Mouse (Mus musculus) midbrain, postnatal 0 days (tissue): ENCODE measurements at regions not wholly inside any gene's neighbourhood (a gene's known extent, or its start where the extent isn't known, plus 50 kb on each side); places are given as distances from the start of the nearest gene placed in this dataset.

Experiments used
- ATAC-seq: fragments of 200-750 bp; cut with Nextera tagmentation; 2 replicates; pipeline ENCODE4 v1.8.0; 2017; ENCODE audit warnings: moderate number of reproducible peaks, mild to moderate bottlenecking, moderate TSS enrichment, moderate library complexity; ENCODE audit not compliant: low FRiP score
- DNase-seq: peaks from one replicate; pipeline ENCODE4 v3.0.0-alpha.2; 2015; ENCODE audit warnings: low spot score
- H3K27ac ChIP-seq: fragments of 300-500 bp; sonication (generic); 2 replicates; pipeline ENCODE4 v1.5.1; 2014; ENCODE audit warnings: low read depth, mild to moderate bottlenecking, low read length, mixed read lengths
- H3K27me3 ChIP-seq: fragments of 300-500 bp; sonication (generic); 2 replicates; pipeline ENCODE4 v1.6.1; 2014; ENCODE audit warnings: low read length, control low read depth, mixed read lengths; ENCODE audit not compliant: insufficient read depth
- H3K36me3 ChIP-seq: fragments of 300-500 bp; sonication (generic); 2 replicates; pipeline ENCODE4 v1.6.1; 2014; ENCODE audit warnings: low read length, control low read depth, mixed read lengths; ENCODE audit not compliant: insufficient read depth
- H3K4me1 ChIP-seq: fragments of 300-500 bp; sonication (generic); 2 replicates; pipeline ENCODE4 v1.6.1; 2014; ENCODE audit warnings: mild to moderate bottlenecking, control low read depth, antibody characterized with exemption, low read length, mixed read lengths; ENCODE audit not compliant: insufficient read depth
- H3K4me2 ChIP-seq: fragments of 300-500 bp; sonication (generic); 2 replicates; pipeline ENCODE4 v1.6.1; 2014; ENCODE audit warnings: low read depth, mild to moderate bottlenecking, low read length, mixed read lengths; ENCODE audit not compliant: poor library complexity, severe bottlenecking
- H3K4me3 ChIP-seq: fragments of 300-500 bp; sonication (generic); 2 replicates; pipeline ENCODE4 v1.5.1; 2014; ENCODE audit warnings: low read depth, mild to moderate bottlenecking, low read length, moderate library complexity
- H3K9ac ChIP-seq: fragments of 300-500 bp; sonication (generic); replicated peaks from 2 replicates; pipeline ENCODE4 v1.6.1; 2014; ENCODE audit warnings: mild to moderate bottlenecking, low read length, moderate library complexity, mixed read lengths; ENCODE audit not compliant: poor library complexity, severe bottlenecking
- H3K9me3 ChIP-seq: fragments of 300-500 bp; sonication (generic); 2 replicates; pipeline ENCODE4 v1.6.1; 2016; ENCODE audit warnings: low read length, control low read depth
- CTCF ChIP-seq: IDR thresholded peaks from 2 replicates; pipeline ENCODE4 v1.5.1; 2016; ENCODE audit warnings: antibody characterized with exemption, mild to moderate bottlenecking
- WGBS: fragments of 180-500 bp; shearing (Covaris S2); extraction: QIAGEN DNeasy Blood & Tissue Kit; methylation state at CpG from one replicate; pipeline ENCODE4 v1.1.7; 2014; 5-methylcytosine and 5-hydroxymethylcytosine counted together

GRCm38 (mm10) chr14:108464192-108464591, 449.8 kb downstream of the Slitrk1 start:
- H3K9me3 ChIP-seq: no peaks in the 10 kb centered on the region
- H3K4me2 ChIP-seq: no peak overlapping the region
- H3K4me1 ChIP-seq: no peaks in the 10 kb centered on the region
- no peaks in the 10 kb centered on the region for H3K36me3 ChIP-seq
- no peaks in the 10 kb centered on the region for H3K27me3 ChIP-seq
- DNase-seq: no peak
- H3K27ac ChIP-seq: no peak overlapping the region
- ATAC-seq: no peak
- no peak for TF ChIP-seq CTCF
- WGBS: 64% methylated on average over 1 of the region's 1 CpGs
- H3K9ac ChIP-seq: no peak overlapping the region
- no peak overlapping the region for H3K4me3 ChIP-seq

- no peak for TF ChIP-seq CTCF
- ATAC-seq (no peak), DNase-seq (no peak)
- Histone ChIP-seq H3K4me2 (no peak overlapping the region), H3K4me3 (no peak overlapping the region), H3K27ac (no peak overlapping the region), H3K27me3 (no peaks in the 10 kb centered on the region), H3K36me3 (no peaks in the 10 kb centered on the region), H3K4me1 (no peaks in the 10 kb centered on the region), H3K9me3 (no peaks in the 10 kb centered on the region), H3K9ac (no peak overlapping the region)
- 65% methylated on average over 6 of the region's 6 CpGs for WGBS
Measured at GRCm38 (mm10) chr14:108459356-108459755, 454.6 kb downstream of the Slitrk1 start.

GRCm38 (mm10) chr14:108437019-108437418, 476.9 kb downstream of the Slitrk1 start:
- no peaks in the 10 kb centered on the region for H3K36me3 ChIP-seq
- TF ChIP-seq CTCF: no peak
- no peak overlapping the region for H3K4me3 ChIP-seq
- H3K4me2 ChIP-seq: no peak overlapping the region
- no peaks in the 10 kb centered on the region for H3K4me1 ChIP-seq
- no peaks in the 10 kb centered on the region for H3K9me3 ChIP-seq
- H3K27ac ChIP-seq: no peak overlapping the region
- no peaks in the 10 kb centered on the region for H3K27me3 ChIP-seq
- no peak overlapping the region for H3K9ac ChIP-seq
- ATAC-seq (no peak), DNase-seq (no peak)
- 17% methylated on average over 2 of the region's 2 CpGs for WGBS

- Histone ChIP-seq H3K4me1 (no peaks in the 10 kb centered on the region), H3K4me2 (no peak overlapping the region), H3K36me3 (no peaks in the 10 kb centered on the region), H3K27me3 (no peaks in the 10 kb centered on the region), H3K9me3 (no peaks in the 10 kb centered on the region), H3K9ac (no peak overlapping the region), H3K27ac (no peak overlapping the region), H3K4me3 (no peak overlapping the region)
- no peak for TF ChIP-seq CTCF
- DNase-seq (peak; percentile 45), ATAC-seq (no peak)
- 39% methylated on average over 2 of the region's 2 CpGs for WGBS
Measured at GRCm38 (mm10) chr14:108405113-108405512, 508.8 kb downstream of the Slitrk1 start.

- no peak overlapping the region for H3K4me2 ChIP-seq
- H3K27me3 ChIP-seq: no peaks in the 10 kb centered on the region
- no peaks in the 10 kb centered on the region for H3K36me3 ChIP-seq
- no peak for ATAC-seq
- no peak overlapping the region for H3K9ac ChIP-seq
- TF ChIP-seq CTCF: no peak
- no peak for DNase-seq
- no peaks in the 10 kb centered on the region for H3K9me3 ChIP-seq
- H3K4me3 ChIP-seq: no peak overlapping the region
- H3K4me1 ChIP-seq: no peaks in the 10 kb centered on the region
- H3K27ac ChIP-seq: no peak overlapping the region
- WGBS: 72% methylated on average over 2 of the region's 2 CpGs
Measured at GRCm38 (mm10) chr14:108403466-108403865, 510.5 kb downstream of the Slitrk1 start.
